Mouse (Mus musculus): ENCODE data around the gene 1110002E22Rik. TPM values are rescaled to one million over a fixed set of nuclear protein-coding genes. Genes with fewer than 3 reads are reported as not detected.

The 1110002E22Rik gene
- polyA plus RNA-seq, 1 experiment from 2014 or later: 0.23 TPM

GRCm38 (mm10) chr3:138066348-138066856, 1.6 kb downstream of the 1110002E22Rik start:
- Histone ChIP-seq H3K9me3 (replicated peaks) (no peaks in the 10 kb centered on the region), H3K4me1 (peaks cover 19% of the 10 kb centered on the region), H3K9ac (replicated peaks) (no peak overlapping the region), H3K27me3 (replicated peaks) (no peaks in the 10 kb centered on the region), H3K36me3 (no peaks in the 10 kb centered on the region), H3K27ac (replicated peaks) (no peak overlapping the region), H3K4me3 (replicated peaks) (no peak overlapping the region), H3K4me2 (no peak overlapping the region)
- ATAC-seq (ENCODE audit: low FRiP score): no peak
- 54% methylated on average over 20 of the region's 20 CpGs for WGBS

GRCm38 (mm10) chr3:138067288-138067687, 2.4 kb downstream of the 1110002E22Rik start, which contains the start of gene Gm5105:
TSS of gene Gm5105 (minus strand) at chr3:138067388.
- 94% methylated on average over 12 of the region's 12 CpGs for WGBS
- no peak within 1 kb of the TSS for H3K9ac ChIP-seq (replicated peaks)
- ATAC-seq (ENCODE audit: low FRiP score): no peak

GRCm38 (mm10) chr3:138068103-138068502, 3.3 kb downstream of the 1110002E22Rik start:
- H3K27ac ChIP-seq (replicated peaks): no peak overlapping the region
- no peak overlapping the region for H3K9ac ChIP-seq (replicated peaks)
- H3K4me2 ChIP-seq: no peak overlapping the region
- no peaks in the 10 kb centered on the region for H3K27me3 ChIP-seq (replicated peaks)
- H3K36me3 ChIP-seq: no peaks in the 10 kb centered on the region
- no peak for ATAC-seq (ENCODE audit: low FRiP score)
- 95% methylated on average over 12 of the region's 12 CpGs for WGBS
- no peak overlapping the region for H3K4me3 ChIP-seq (replicated peaks)
- no peaks in the 10 kb centered on the region for H3K9me3 ChIP-seq (replicated peaks)
- peaks cover 19% of the 10 kb centered on the region for H3K4me1 ChIP-seq

More at GRCm38 (mm10) chr3:138067288-138067687, 2.4 kb downstream of the 1110002E22Rik start, which contains the start of gene Gm5105:
- no peak within 1 kb of the TSS for H3K27ac ChIP-seq (replicated peaks)
- no peaks in the 10 kb centered on the region for H3K36me3 ChIP-seq
- H3K27me3 ChIP-seq (replicated peaks): no peaks in the 10 kb centered on the region
- H3K9me3 ChIP-seq (replicated peaks): no peaks in the 10 kb centered on the region
- H3K4me2 ChIP-seq: no peak within 1 kb of the TSS
- H3K4me3 ChIP-seq (replicated peaks): no peak within 1 kb of the TSS
- peaks cover 19% of the 10 kb centered on the region for H3K4me1 ChIP-seq

- ATAC-seq (ENCODE audit: low FRiP score): no peak
- H3K36me3 ChIP-seq: no peaks in the 10 kb centered on the region
- H3K27ac ChIP-seq (replicated peaks): no peak overlapping the region
- no peak overlapping the region for H3K4me3 ChIP-seq (replicated peaks)
- no peaks in the 10 kb centered on the region for H3K27me3 ChIP-seq (replicated peaks)
- peaks cover 10% of the 10 kb centered on the region for H3K4me1 ChIP-seq
- H3K9ac ChIP-seq (replicated peaks): no peak overlapping the region
- 75% methylated on average over 18 of the region's 18 CpGs for WGBS
- H3K4me2 ChIP-seq: no peak overlapping the region
- H3K9me3 ChIP-seq (replicated peaks): no peaks in the 10 kb centered on the region
Observed at GRCm38 (mm10) chr3:138069756-138070511, 5.1 kb downstream of the 1110002E22Rik start.

GRCm38 (mm10) chr3:138071004-138071403, 6.2 kb downstream of the 1110002E22Rik start:
- no peak overlapping the region for H3K4me2 ChIP-seq
- H3K9ac ChIP-seq (replicated peaks): no peak overlapping the region
- no peaks in the 10 kb centered on the region for H3K36me3 ChIP-seq
- no peak for ATAC-seq (ENCODE audit: low FRiP score)
- WGBS: 0% methylated on average over 1 of the region's 1 CpGs
- peaks cover 9% of the 10 kb centered on the region for H3K4me1 ChIP-seq
- H3K27ac ChIP-seq (replicated peaks): no peak overlapping the region
- no peaks in the 10 kb centered on the region for H3K9me3 ChIP-seq (replicated peaks)
- H3K4me3 ChIP-seq (replicated peaks): no peak overlapping the region
- no peaks in the 10 kb centered on the region for H3K27me3 ChIP-seq (replicated peaks)

GRCm38 (mm10) chr3:138071476-138072073, 6.7 kb downstream of the 1110002E22Rik start:
- Histone ChIP-seq H3K9ac (replicated peaks) (no peak overlapping the region), H3K27me3 (replicated peaks) (no peaks in the 10 kb centered on the region), H3K4me2 (no peak overlapping the region), H3K36me3 (no peaks in the 10 kb centered on the region), H3K27ac (replicated peaks) (no peak overlapping the region), H3K4me3 (replicated peaks) (no peak overlapping the region), H3K9me3 (replicated peaks) (no peaks in the 10 kb centered on the region), H3K4me1 (peaks cover 3% of the 10 kb centered on the region; the same call in 1 of the 2 replicates)
- ATAC-seq (ENCODE audit: low FRiP score): no peak
- 89% methylated on average over 10 of the region's 10 CpGs for WGBS

GRCm38 (mm10) chr3:138074214-138074613, 9.4 kb downstream of the 1110002E22Rik start:
- no peak overlapping the region for H3K4me2 ChIP-seq
- H3K36me3 ChIP-seq: no peaks in the 10 kb centered on the region
- H3K9me3 ChIP-seq (replicated peaks): no peaks in the 10 kb centered on the region
- no peaks in the 10 kb centered on the region for H3K27me3 ChIP-seq (replicated peaks)
- H3K4me3 ChIP-seq (replicated peaks): no peak overlapping the region
- no peak overlapping the region for H3K27ac ChIP-seq (replicated peaks)
- ATAC-seq (ENCODE audit: low FRiP score): no peak
- no peak overlapping the region for H3K9ac ChIP-seq (replicated peaks)
- H3K4me1 ChIP-seq: 0 out of 2 replicates have a peak, but pooled peaks cover 2% of the 10 kb centered on the region
- 100% methylated on average over 1 of the region's 1 CpGs for WGBS

- Histone ChIP-seq H3K4me3 (replicated peaks) (no peak overlapping the region), H3K4me1 (0 out of 2 replicates have a peak, but pooled peaks cover 2% of the 10 kb centered on the region), H3K27me3 (replicated peaks) (no peaks in the 10 kb centered on the region), H3K4me2 (no peak overlapping the region), H3K36me3 (no peaks in the 10 kb centered on the region), H3K9me3 (replicated peaks) (no peaks in the 10 kb centered on the region), H3K9ac (replicated peaks) (no peak overlapping the region), H3K27ac (replicated peaks) (no peak overlapping the region)
- WGBS: 42% methylated on average over 8 of the region's 8 CpGs
- ATAC-seq (ENCODE audit: low FRiP score): peak; percentile 85
Observed at GRCm38 (mm10) chr3:138075209-138075608, 10.4 kb downstream of the 1110002E22Rik start.

- WGBS: 77% methylated on average over 11 of the region's 11 CpGs
- Histone ChIP-seq H3K4me3 (replicated peaks) (no peak overlapping the region), H3K9ac (replicated peaks) (no peak overlapping the region), H3K9me3 (replicated peaks) (no peaks in the 10 kb centered on the region), H3K27ac (replicated peaks) (no peak overlapping the region), H3K36me3 (no peaks in the 10 kb centered on the region), H3K4me2 (no peak overlapping the region), H3K27me3 (replicated peaks) (no peaks in the 10 kb centered on the region), H3K4me1 (0 out of 2 replicates have a peak, but pooled peaks cover 2% of the 10 kb centered on the region)
- ATAC-seq (ENCODE audit: low FRiP score): no peak
Observed at GRCm38 (mm10) chr3:138077476-138078340, 12.9 kb downstream of the 1110002E22Rik start.

- WGBS: 95% methylated on average over 1 of the region's 1 CpGs
- H3K4me3 ChIP-seq (replicated peaks): no peak overlapping the region
- no peak for ATAC-seq (ENCODE audit: low FRiP score)
- H3K36me3 ChIP-seq: no peaks in the 10 kb centered on the region
- no peaks in the 10 kb centered on the region for H3K27me3 ChIP-seq (replicated peaks)
- 0 out of 2 replicates have a peak, but pooled peaks cover 2% of the 10 kb centered on the region for H3K4me1 ChIP-seq
- no peak overlapping the region for H3K4me2 ChIP-seq
- H3K9ac ChIP-seq (replicated peaks): no peak overlapping the region
- no peak overlapping the region for H3K27ac ChIP-seq (replicated peaks)
- H3K9me3 ChIP-seq (replicated peaks): no peaks in the 10 kb centered on the region
Observed at GRCm38 (mm10) chr3:138078701-138079100, 13.8 kb downstream of the 1110002E22Rik start.

GRCm38 (mm10) chr3:138083073-138083637, 18.3 kb downstream of the 1110002E22Rik start:
- Histone ChIP-seq H3K4me2 (no peak overlapping the region), H3K36me3 (no peaks in the 10 kb centered on the region), H3K9ac (replicated peaks) (no peak overlapping the region), H3K27ac (replicated peaks) (no peak overlapping the region), H3K9me3 (replicated peaks) (no peaks in the 10 kb centered on the region), H3K27me3 (replicated peaks) (no peaks in the 10 kb centered on the region), H3K4me1 (no peaks in the 10 kb centered on the region), H3K4me3 (replicated peaks) (no peak overlapping the region)
- WGBS: 44% methylated on average over 1 of the region's 1 CpGs
- no peak for ATAC-seq (ENCODE audit: low FRiP score)
